22 mouse cellular contexts compared by ENCODE assay signal in the genomic region with DNA sequence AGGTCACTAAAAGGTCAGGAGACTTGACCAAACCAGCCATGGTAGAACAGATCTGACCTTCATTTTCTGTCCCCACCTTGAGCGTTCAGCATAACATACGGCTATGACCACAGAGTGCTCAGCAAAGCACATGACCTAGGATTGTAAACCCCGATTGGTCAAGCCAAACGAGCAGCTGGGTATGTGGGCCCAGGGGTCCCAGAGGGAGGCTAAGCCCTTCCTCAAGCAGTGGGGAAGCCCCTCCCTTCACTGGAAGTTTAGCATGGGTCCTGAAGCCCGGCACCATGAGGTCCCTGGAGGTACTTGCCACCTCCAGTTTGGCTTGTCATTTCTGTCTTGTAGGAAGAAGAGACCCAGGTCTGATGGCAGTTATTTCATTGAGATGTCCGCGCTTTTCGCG.
"Had no signal": no experiment of that assay in that cellular context is flagged by ENCODE, and none has a peak within 500 bp of the region (broad histone marks: within the 10 kb centered on the region; RNA-seq: fewer than 3 reads in every experiment).

No protein-coding gene starts in this region.

- ATAC-seq: liver, embryonic 12.5 days; midbrain, embryonic 16.5 days had no signal

- H3K4me2 ChIP-seq: liver, embryonic 12.5 days; lung, embryonic 14.5 days; midbrain, embryonic 12.5 days; neural tube, embryonic 13.5 days; neural tube, embryonic 15.5 days; stomach, embryonic 15.5 days had no signal

- H3K27ac ChIP-seq: liver, embryonic 12.5 days; liver, embryonic 14.5 days; midbrain, embryonic 12.5 days; neural tube, embryonic 13.5 days; neural tube, embryonic 15.5 days; stomach, embryonic 15.5 days; stomach, postnatal 0 days had no signal

- H3K9ac ChIP-seq: liver, embryonic 12.5 days; liver, embryonic 14.5 days; lung, embryonic 14.5 days; midbrain, embryonic 12.5 days; neural tube, embryonic 13.5 days; neural tube, embryonic 15.5 days; stomach, embryonic 15.5 days had no signal

- H3K27me3 ChIP-seq: stomach, embryonic 15.5 days had no signal

- DNase-seq: lung, adult 18-20 months; lung, embryonic 14.5 days; lung, postnatal 10 days; lung, postnatal 4 days; midbrain, embryonic 14.5 days; retina, postnatal 1 day; right cerebral cortex, adult 18-20 months; right cerebral cortex, postnatal 25 days; right cerebral cortex, postnatal 4 days; spleen, adult 18-20 months; thymus, adult 2 months; thymus, postnatal 25 days; thymus, postnatal 4 days had no signal

- H3K36me3 ChIP-seq: liver, embryonic 12.5 days; midbrain, embryonic 12.5 days; neural tube, embryonic 13.5 days; neural tube, embryonic 15.5 days; stomach, embryonic 15.5 days had no signal

- H3K9me3 ChIP-seq: liver, embryonic 12.5 days; midbrain, embryonic 12.5 days; neural tube, embryonic 13.5 days; neural tube, embryonic 15.5 days; stomach, embryonic 15.5 days had no signal

- H3K4me1 ChIP-seq: liver, embryonic 12.5 days; stomach, embryonic 15.5 days had no signal

- H3K4me3 ChIP-seq: liver, embryonic 12.5 days; midbrain, embryonic 12.5 days; myocyte; neural tube, embryonic 13.5 days; neural tube, embryonic 15.5 days; stomach, embryonic 15.5 days had no signal
